Mouse (Mus musculus): ENCODE measurements at regions not wholly inside any gene's neighbourhood (a gene's known extent, or its start where the extent isn't known, plus 50 kb on each side); places are given as distances from the start of the nearest gene placed in this dataset.

GRCm38 (mm10) chr13:28793166-28793935 is 160.2 kb downstream of the Sox4 start:
- no peak for DNase-seq

GRCm38 (mm10) chr13:28792461-28793165 is 160.9 kb downstream of the Sox4 start:
- DNase-seq: no peak

GRCm38 (mm10) chr13:28790381-28790780 is 163.1 kb downstream of the Sox4 start:
- DNase-seq: no peak

GRCm38 (mm10) chr13:28787331-28787643 is 166.2 kb downstream of the Sox4 start:
- no peak for DNase-seq

GRCm38 (mm10) chr13:28786629-28787330 is 166.7 kb downstream of the Sox4 start:
- DNase-seq: no peak

- DNase-seq: no peak
Measured at GRCm38 (mm10) chr13:28782497-28783246, 170.8 kb downstream of the Sox4 start.

- no peak for DNase-seq
Measured at GRCm38 (mm10) chr13:28782081-28782480, 171.4 kb downstream of the Sox4 start.

GRCm38 (mm10) chr13:28781660-28782059 is 171.9 kb downstream of the Sox4 start:
- DNase-seq: no peak

- no peak for DNase-seq
Measured at GRCm38 (mm10) chr13:28780462-28780861, 173.1 kb downstream of the Sox4 start.

- no peak for DNase-seq
Measured at GRCm38 (mm10) chr13:28775142-28775815, 178.2 kb downstream of the Sox4 start.

GRCm38 (mm10) chr13:28774649-28775048 is 178.9 kb downstream of the Sox4 start:
- DNase-seq: no peak

GRCm38 (mm10) chr13:28773466-28773865 is 180.0 kb downstream of the Sox4 start:
- no peak for DNase-seq

- no peak for DNase-seq
Measured at GRCm38 (mm10) chr13:28770531-28770930, 183.0 kb downstream of the Sox4 start.

- no peak for DNase-seq
Measured at GRCm38 (mm10) chr13:28770018-28770417, 183.5 kb downstream of the Sox4 start.

GRCm38 (mm10) chr13:28768717-28769426 is 184.6 kb downstream of the Sox4 start:
- no peak for DNase-seq

- DNase-seq: no peak
Measured at GRCm38 (mm10) chr13:28762555-28762954, 191.0 kb downstream of the Sox4 start.

GRCm38 (mm10) chr13:28759026-28759425 is 194.5 kb downstream of the Sox4 start:
- DNase-seq: no peak

- DNase-seq: peak; percentile 42 to 51
Measured at GRCm38 (mm10) chr13:28757846-28758522, 195.5 kb downstream of the Sox4 start.

- DNase-seq: peak in 1 of 2 experiments; percentile 3
Measured at GRCm38 (mm10) chr13:28756915-28757765, 196.4 kb downstream of the Sox4 start.

- DNase-seq: no peak
Measured at GRCm38 (mm10) chr13:28754207-28754606, 199.3 kb downstream of the Sox4 start.
